Mouse (Mus musculus) cortical plate, adult 2 months (tissue): ENCODE measurements around the gene Lrrc2.

Experiments used
- CTCF ChIP-seq: fragments of 200-500 bp; IDR thresholded peaks from 2 replicates; pipeline ENCODE4 v1.5.1; 2011; ENCODE audit warnings: mild to moderate bottlenecking, control low read depth, low read length; ENCODE audit not compliant: insufficient read depth; ENCODE audit errors: extremely low read depth
- POLR2A ChIP-seq: fragments of 200-500 bp; IDR thresholded peaks from 2 replicates; pipeline ENCODE4 v1.6.1; 2011; ENCODE audit warnings: mild to moderate bottlenecking, low read length, control low read depth; ENCODE audit not compliant: insufficient read depth; ENCODE audit errors: extremely low read depth

GRCm38 (mm10) chr9:110952398-110952797 is 1.1 kb downstream of the Lrrc2 start:
- no peak for TF ChIP-seq POLR2A
- TF ChIP-seq CTCF = no peak
